ENCODE assay signal across 8 mouse cellular contexts in the genomic region with DNA sequence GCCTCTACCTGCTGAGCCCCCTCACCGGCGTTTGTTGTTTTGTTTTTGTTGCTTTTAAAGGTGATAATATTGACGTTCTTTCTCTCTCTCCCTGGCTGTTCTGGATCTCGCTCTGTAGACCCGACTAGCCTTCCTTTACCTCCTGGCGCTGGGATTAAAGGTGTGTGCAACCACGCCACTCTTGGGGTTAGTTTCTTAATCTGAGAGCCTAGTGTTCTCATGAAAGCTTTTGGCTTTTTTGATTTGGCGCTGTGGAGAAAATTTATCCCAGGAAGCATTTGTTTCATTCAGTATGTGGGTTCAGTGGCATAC. TPM values are rescaled to one million over a fixed set of nuclear protein-coding genes. Genes with fewer than 3 reads are reported as not detected.
DNase-seq lines count a peak whose midpoint lies in the region; ATAC-seq lines count a peak whose summit lies in the region.

No protein-coding gene starts in this region.

- H3K4me1 ChIP-seq in neural tube, embryonic 11.5 days (ENCODE audit: control insufficient read depth, insufficient read depth, low read length), result no peaks in the 10 kb centered on the region; the same call in 1 of the 2 replicates
- 0 out of 2 replicates have a peak, but pooled peaks cover 8% of the 10 kb centered on the region for H3K4me1 ChIP-seq in embryonic facial prominence, embryonic 12.5 days
- no peaks in the 10 kb centered on the region for H3K4me1 ChIP-seq in limb, embryonic 11.5 days (ENCODE audit: control insufficient read depth, insufficient read depth, low read length)
- H3K4me1 ChIP-seq in stomach, embryonic 14.5 days (ENCODE audit: control insufficient read depth, insufficient read depth, low read length), result peaks cover 2% of the 10 kb centered on the region; the same call in 1 of the 2 replicates

- H3K4me2 ChIP-seq in neural tube, embryonic 11.5 days (ENCODE audit: low read depth), result peak overlapping the region; percentile 74
- H3K4me2 ChIP-seq in embryonic facial prominence, embryonic 12.5 days (replicated peaks), result peak overlapping the region; percentile 77
- H3K4me2 ChIP-seq in limb, embryonic 11.5 days (ENCODE audit: low read depth, severe bottlenecking), result peak overlapping the region; percentile 67
- H3K4me2 ChIP-seq in stomach, embryonic 14.5 days (replicated peaks; ENCODE audit: low read depth, low read length), result peak overlapping the region; percentile 60

- peak overlapping the region; percentile 58 for H3K4me3 ChIP-seq in neural tube, embryonic 11.5 days (ENCODE audit: low read depth, low read length)
- peak overlapping the region; percentile 90 for H3K4me3 ChIP-seq in embryonic facial prominence, embryonic 12.5 days
- H3K4me3 ChIP-seq in limb, embryonic 11.5 days (ENCODE audit: low read depth, low read length), result peak overlapping the region; percentile 69
- H3K4me3 ChIP-seq in stomach, embryonic 14.5 days (ENCODE audit: low read depth, low read length), result peak overlapping the region; percentile 82

- H3K27me3 ChIP-seq in neural tube, embryonic 11.5 days (ENCODE audit: control insufficient read depth, insufficient read depth, low read length), result no peaks in the 10 kb centered on the region
- H3K27me3 ChIP-seq in embryonic facial prominence, embryonic 12.5 days, result no peaks in the 10 kb centered on the region
- no peaks in the 10 kb centered on the region for H3K27me3 ChIP-seq in limb, embryonic 11.5 days (ENCODE audit: control insufficient read depth, insufficient read depth, low read length)
- H3K27me3 ChIP-seq in stomach, embryonic 14.5 days (ENCODE audit: control insufficient read depth, insufficient read depth, low read length), result no peaks in the 10 kb centered on the region

- H3K9ac ChIP-seq in neural tube, embryonic 11.5 days (ENCODE audit: low read length), result peak overlapping the region; percentile 49
- peak overlapping the region; percentile 80 for H3K9ac ChIP-seq in embryonic facial prominence, embryonic 12.5 days
- peak overlapping the region; percentile 72 for H3K9ac ChIP-seq in limb, embryonic 11.5 days (ENCODE audit: low read length)
- peak overlapping the region; percentile 77 for H3K9ac ChIP-seq in stomach, embryonic 14.5 days (replicated peaks; ENCODE audit: low read depth, low read length)

- no peaks in the 10 kb centered on the region for H3K36me3 ChIP-seq in neural tube, embryonic 11.5 days (ENCODE audit: control insufficient read depth, insufficient read depth, low read length)
- H3K36me3 ChIP-seq in embryonic facial prominence, embryonic 12.5 days, result no peaks in the 10 kb centered on the region
- H3K36me3 ChIP-seq in limb, embryonic 11.5 days (ENCODE audit: control insufficient read depth, insufficient read depth, low read length), result no peaks in the 10 kb centered on the region
- H3K36me3 ChIP-seq in stomach, embryonic 14.5 days (ENCODE audit: control insufficient read depth, insufficient read depth, low read length), result no peaks in the 10 kb centered on the region

- no peak overlapping the region for H3K27ac ChIP-seq in neural tube, embryonic 11.5 days (ENCODE audit: low read depth, low read length)
- H3K27ac ChIP-seq in embryonic facial prominence, embryonic 12.5 days, result 0 out of 2 replicates have a peak overlapping the region, but pooled peaks have one; percentile 78
- H3K27ac ChIP-seq in limb, embryonic 11.5 days (replicated peaks; ENCODE audit: low read depth, low read length), result no peak overlapping the region
- no peak overlapping the region; the same call in 1 of the 2 replicates for H3K27ac ChIP-seq in stomach, embryonic 14.5 days (ENCODE audit: low read length)

- WGBS in neural tube, embryonic 11.5 days, result 0% methylated on average over 8 of the region's 8 CpGs
- 0% methylated on average over 8 of the region's 8 CpGs for WGBS in embryonic facial prominence, embryonic 12.5 days
- 0% methylated on average over 8 of the region's 8 CpGs for WGBS in limb, embryonic 11.5 days
- 0% methylated on average over 8 of the region's 8 CpGs for WGBS in stomach, embryonic 14.5 days

- no peak for ATAC-seq in neural tube, embryonic 11.5 days (ENCODE audit: insufficient read depth, low FRiP score, low TSS enrichment)
- ATAC-seq in embryonic facial prominence, embryonic 12.5 days (ENCODE audit: insufficient number of reproducible peaks, insufficient read depth, low FRiP score, low TSS enrichment), result no peak
- ATAC-seq in limb, embryonic 11.5 days (ENCODE audit: insufficient number of reproducible peaks, low FRiP score, low TSS enrichment, low read depth), result no peak
- no peak for ATAC-seq in stomach, embryonic 14.5 days (ENCODE audit: insufficient number of reproducible peaks, insufficient read depth, low FRiP score, low read depth)

- H3K9me3 ChIP-seq in neural tube, embryonic 11.5 days (ENCODE audit: control insufficient read depth, low read length), result no peaks in the 10 kb centered on the region
- no peaks in the 10 kb centered on the region for H3K9me3 ChIP-seq in embryonic facial prominence, embryonic 12.5 days
- H3K9me3 ChIP-seq in limb, embryonic 11.5 days (ENCODE audit: control insufficient read depth, low read length), result no peaks in the 10 kb centered on the region
- H3K9me3 ChIP-seq in stomach, embryonic 14.5 days (ENCODE audit: control insufficient read depth, low read depth, low read length), result no peaks in the 10 kb centered on the region

- DNase-seq in neural tube, embryonic 11.5 days (ENCODE audit: low spot score), result no peak
- no peak for DNase-seq in neural tube, embryonic 10.5 days (ENCODE audit: extremely low spot score, low spot score)
- no peak for DNase-seq in limb, embryonic 11.5 days (ENCODE audit: low spot score)
- no peak for DNase-seq in urinary bladder, postnatal 14 days (ENCODE audit: low spot score)
- DNase-seq in layer of hippocampus, postnatal 14 days (ENCODE audit: low spot score in 2 of 2), result no peak
- no peak for DNase-seq in urinary bladder, adult 2 months (ENCODE audit: low spot score)

RNA-seq across cellular contexts. Expression of a gene that starts 0.7 kb away (rescaled TPM):
- 67.3 and 68.2 TPM in 2 replicates for polyA plus RNA-seq in neural tube, embryonic 11.5 days (2014; fragmentation: Nextera tagmentation; extraction: Ambion mirVana)
- polyA plus RNA-seq in embryonic facial prominence, embryonic 12.5 days (2016; fragmentation: Nextera tagmentation; extraction: Ambion mirVana), result 64.7 and 65.9 TPM in 2 replicates
- polyA plus RNA-seq in limb, embryonic 11.5 days (2014; fragmentation: Nextera tagmentation; extraction: Ambion mirVana), result 81.4 and 88.6 TPM in 2 replicates
- polyA plus RNA-seq in stomach, embryonic 14.5 days (2014; fragmentation: Nextera tagmentation; extraction: Ambion mirVana), result 59.0 and 61.6 TPM in 2 replicates
- total RNA-seq in layer of hippocampus, postnatal 14 days (2021), result 10 to 100 TPM; 14.1 to 15.0 TPM
- 16.2 and 19.4 TPM in 2 replicates for polyA plus RNA-seq in urinary bladder, adult 2 months (2012; rRNA removed)

RNA-seq across cellular contexts. Expression of a gene that starts 45.4 kb away (rescaled TPM):
- polyA plus RNA-seq in neural tube, embryonic 11.5 days (2014; fragmentation: Nextera tagmentation; extraction: Ambion mirVana), result 14.2 and 16.8 TPM in 2 replicates
- polyA plus RNA-seq in embryonic facial prominence, embryonic 12.5 days (2016; fragmentation: Nextera tagmentation; extraction: Ambion mirVana), result 9.5 and 10.2 TPM in 2 replicates
- 8.5 and 9.3 TPM in 2 replicates for polyA plus RNA-seq in limb, embryonic 11.5 days (2014; fragmentation: Nextera tagmentation; extraction: Ambion mirVana)
- polyA plus RNA-seq in stomach, embryonic 14.5 days (2014; fragmentation: Nextera tagmentation; extraction: Ambion mirVana), result 16.8 and 19.5 TPM in 2 replicates
- total RNA-seq in layer of hippocampus, postnatal 14 days (2021), result 10 to 100 TPM; 46.5 to 47.4 TPM
- 17.4 and 17.6 TPM in 2 replicates for polyA plus RNA-seq in urinary bladder, adult 2 months (2012; rRNA removed)

RNA-seq across cellular contexts. Expression of a gene that starts 45.5 kb away (rescaled TPM):
- polyA plus RNA-seq in neural tube, embryonic 11.5 days (2014; fragmentation: Nextera tagmentation; extraction: Ambion mirVana), result 145 TPM in 2 replicates
- 124 and 126 TPM in 2 replicates for polyA plus RNA-seq in embryonic facial prominence, embryonic 12.5 days (2016; fragmentation: Nextera tagmentation; extraction: Ambion mirVana)
- polyA plus RNA-seq in limb, embryonic 11.5 days (2014; fragmentation: Nextera tagmentation; extraction: Ambion mirVana), result 117 and 120 TPM in 2 replicates
- polyA plus RNA-seq in stomach, embryonic 14.5 days (2014; fragmentation: Nextera tagmentation; extraction: Ambion mirVana), result 103 and 114 TPM in 2 replicates
- 100 to 1,000 TPM; 145 TPM for total RNA-seq in layer of hippocampus, postnatal 14 days (2021)
- 61.0 and 67.5 TPM in 2 replicates for polyA plus RNA-seq in urinary bladder, adult 2 months (2012; rRNA removed)

RNA-seq across cellular contexts. Expression of a gene that starts 59.2 kb away (rescaled TPM):
- 57.3 and 66.2 TPM in 2 replicates for polyA plus RNA-seq in neural tube, embryonic 11.5 days (2014; fragmentation: Nextera tagmentation; extraction: Ambion mirVana)
- polyA plus RNA-seq in embryonic facial prominence, embryonic 12.5 days (2016; fragmentation: Nextera tagmentation; extraction: Ambion mirVana), result 62.0 and 64.2 TPM in 2 replicates
- 80.2 and 81.0 TPM in 2 replicates for polyA plus RNA-seq in limb, embryonic 11.5 days (2014; fragmentation: Nextera tagmentation; extraction: Ambion mirVana)
- polyA plus RNA-seq in stomach, embryonic 14.5 days (2014; fragmentation: Nextera tagmentation; extraction: Ambion mirVana), result 46.7 and 53.3 TPM in 2 replicates
- total RNA-seq in layer of hippocampus, postnatal 14 days (2021), result 1 to 10 TPM; 4.1 to 4.7 TPM
- polyA plus RNA-seq in urinary bladder, adult 2 months (2012; rRNA removed), result 10.2 and 12.4 TPM in 2 replicates
